Mouse (Mus musculus) embryonic facial prominence, embryonic 12.5 days (tissue): ENCODE data around the gene Srd5a2. TPM values are rescaled to one million over a fixed set of nuclear protein-coding genes. Genes with fewer than 3 reads are reported as not detected.

Experiments used
- ATAC-seq: fragments of 200-750 bp; cut with Nextera tagmentation; 2 replicates; pipeline ENCODE4 v1.8.0; 2017; ENCODE audit not compliant: insufficient number of reproducible peaks, insufficient read depth, low FRiP score, low TSS enrichment
- H3K27ac ChIP-seq: fragments of 300-500 bp; sonication (generic); 2 replicates; pipeline ENCODE4 v1.5.1; 2016; ENCODE audit warnings: mild to moderate bottlenecking
- H3K27me3 ChIP-seq: fragments of 300-500 bp; sonication (generic); 2 replicates; pipeline ENCODE4 v1.6.1; 2016; ENCODE audit warnings: mild to moderate bottlenecking, moderate library complexity
- H3K36me3 ChIP-seq: fragments of 300-500 bp; sonication (generic); 2 replicates; pipeline ENCODE4 v1.6.1; 2016; ENCODE audit warnings: mild to moderate bottlenecking
- H3K4me1 ChIP-seq: fragments of 300-500 bp; sonication (generic); 2 replicates; pipeline ENCODE4 v1.6.1; 2016
- H3K4me2 ChIP-seq: fragments of 300-500 bp; sonication (generic); replicated peaks from 2 replicates; pipeline ENCODE4 v1.6.1; 2016; ENCODE audit warnings: mild to moderate bottlenecking, moderate library complexity
- H3K4me3 ChIP-seq: fragments of 300-500 bp; sonication (generic); 2 replicates; pipeline ENCODE4 v1.5.1; 2016; ENCODE audit warnings: mild to moderate bottlenecking
- H3K9ac ChIP-seq: fragments of 300-500 bp; sonication (generic); 2 replicates; pipeline ENCODE4 v1.6.1; 2016; ENCODE audit warnings: mild to moderate bottlenecking, moderate library complexity
- H3K9me3 ChIP-seq: fragments of 300-500 bp; sonication (generic); 2 replicates; pipeline ENCODE4 v1.6.1; 2016; ENCODE audit warnings: mild to moderate bottlenecking, moderate library complexity
- WGBS: fragments of 180-500 bp; shearing (Covaris S2); methylation state at CpG from one replicate; pipeline ENCODE4 v1.1.7; 2016; 5-methylcytosine and 5-hydroxymethylcytosine counted together
- polyA plus RNA-seq: library from polyadenylated mRNA; unstranded; fragments of >200 nt; fragmentation: Nextera tagmentation; extraction: Ambion mirVana; gene quantifications from 2 replicates; pipeline ENCODE4 v1.2.1, GENCODE M21; 2016

Srd5a2 gene
- polyA plus RNA-seq, 1 experiment from 2014 or later, result 0.23 TPM

GRCm38 (mm10) chr17:73982871-73983270, 64.8 kb downstream of the Srd5a2 start:
- H3K36me3 ChIP-seq, result no peaks in the 10 kb centered on the region
- no peak for ATAC-seq
- no peaks in the 10 kb centered on the region for H3K27me3 ChIP-seq

DNA sequence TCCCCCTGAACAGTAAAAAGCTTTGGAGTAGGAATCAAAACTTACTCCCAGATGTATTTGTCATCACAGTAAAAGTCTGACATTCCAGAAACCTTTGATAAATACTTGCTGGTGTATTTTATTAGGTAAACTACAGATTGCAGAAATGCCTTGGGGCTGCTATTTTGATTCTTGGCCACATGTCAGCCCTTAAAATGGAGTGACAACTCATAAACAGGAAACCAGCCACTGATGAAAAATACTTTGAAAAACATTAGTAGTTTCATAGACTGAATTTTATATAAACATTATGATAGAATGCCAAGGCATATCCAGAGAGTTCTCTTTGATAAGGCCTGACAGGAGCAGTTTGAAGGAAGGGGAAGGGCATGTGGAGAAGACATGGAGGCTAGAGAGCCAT, 71.7 kb downstream of the Srd5a2 start:
- Histone ChIP-seq H3K4me2 (no peak overlapping the region), H3K4me3 (no peak overlapping the region), H3K27me3 (no peaks in the 10 kb centered on the region), H3K9ac (no peak overlapping the region), H3K9me3 (no peaks in the 10 kb centered on the region), H3K27ac (no peak overlapping the region), H3K36me3 (no peaks in the 10 kb centered on the region), H3K4me1 (no peaks in the 10 kb centered on the region)
- no peak for ATAC-seq

More at GRCm38 (mm10) chr17:73982871-73983270, 64.8 kb downstream of the Srd5a2 start:
- H3K4me3 ChIP-seq, result no peak overlapping the region
- no peak overlapping the region for H3K9ac ChIP-seq
- no peak overlapping the region for H3K27ac ChIP-seq
- no peaks in the 10 kb centered on the region for H3K9me3 ChIP-seq
- no peak overlapping the region for H3K4me2 ChIP-seq
- H3K4me1 ChIP-seq, result peaks cover 7% of the 10 kb centered on the region; the same call in 1 of the 2 replicates
- 82% methylated on average over 1 of the region's 1 CpGs for WGBS

DNA sequence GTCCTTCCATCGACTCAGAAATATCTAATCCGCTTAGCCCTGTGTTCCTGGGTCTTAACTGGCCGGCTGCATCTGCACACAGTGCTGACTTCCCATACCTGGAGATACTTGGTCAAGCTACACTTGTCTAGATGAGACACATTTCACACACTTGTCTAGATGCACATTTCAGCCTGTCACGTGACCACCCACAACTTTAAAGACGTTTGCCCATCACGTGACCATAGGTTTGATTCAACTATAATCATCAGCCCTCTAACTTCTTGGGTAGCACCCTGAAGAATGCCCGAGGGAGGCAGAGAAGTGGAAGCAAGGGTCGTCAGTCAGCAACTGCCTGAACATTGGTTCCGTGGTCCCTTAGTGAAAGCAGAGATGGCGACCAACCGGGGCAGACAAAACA, 75.1 kb downstream of the Srd5a2 start:
- Histone ChIP-seq H3K27ac (no peak overlapping the region), H3K4me2 (no peak overlapping the region), H3K4me3 (no peak overlapping the region), H3K27me3 (no peaks in the 10 kb centered on the region), H3K4me1 (no peaks in the 10 kb centered on the region), H3K36me3 (no peaks in the 10 kb centered on the region), H3K9ac (no peak overlapping the region), H3K9me3 (no peaks in the 10 kb centered on the region)
- 87% methylated on average over 11 of the region's 11 CpGs for WGBS
- no peak for ATAC-seq

DNA sequence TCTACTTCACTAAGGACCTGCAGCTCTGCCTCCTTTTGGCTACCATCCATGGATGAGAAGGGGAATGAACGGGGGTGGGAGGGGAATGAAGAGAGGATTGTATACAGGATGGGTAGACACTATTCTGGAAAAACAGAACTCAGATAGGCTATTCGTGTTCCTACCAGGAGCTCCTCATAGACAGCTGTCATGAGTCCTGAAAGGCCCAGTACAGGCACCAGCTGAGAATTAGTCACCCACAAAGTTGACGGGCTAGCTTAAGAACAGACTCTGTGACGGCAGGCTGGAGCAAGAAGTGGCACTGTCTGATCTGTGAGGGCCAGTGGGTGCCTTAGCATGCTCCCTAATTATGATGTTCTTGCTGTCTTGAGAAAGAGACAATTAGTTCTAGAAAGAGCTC, 76.4 kb downstream of the Srd5a2 start:
- Histone ChIP-seq H3K27ac (no peak overlapping the region), H3K9ac (no peak overlapping the region), H3K9me3 (no peaks in the 10 kb centered on the region), H3K4me3 (no peak overlapping the region), H3K4me2 (no peak overlapping the region), H3K4me1 (no peaks in the 10 kb centered on the region), H3K27me3 (no peaks in the 10 kb centered on the region), H3K36me3 (no peaks in the 10 kb centered on the region)
- WGBS, result 77% methylated on average over 4 of the region's 4 CpGs
- ATAC-seq, result no peak

- no peaks in the 10 kb centered on the region for H3K36me3 ChIP-seq
- H3K4me2 ChIP-seq, result no peak overlapping the region
- H3K27me3 ChIP-seq, result no peaks in the 10 kb centered on the region
- H3K9me3 ChIP-seq, result no peaks in the 10 kb centered on the region
- H3K4me1 ChIP-seq, result no peaks in the 10 kb centered on the region
- 64% methylated on average over 3 of the region's 3 CpGs for WGBS
- H3K27ac ChIP-seq, result no peak overlapping the region
- H3K9ac ChIP-seq, result no peak overlapping the region
- no peak overlapping the region for H3K4me3 ChIP-seq
- no peak for ATAC-seq
Measured at GRCm38 (mm10) chr17:73970361-73971027, 77.2 kb downstream of the Srd5a2 start.

Other genes starting within 250 kb of the Srd5a2 start
- 4.8 and 6.3 TPM in 2 replicates for gene Ehd3, start 243.8 kb downstream of the Srd5a2 start, polyA plus RNA-seq
- 0.69 and 0.70 TPM in 2 replicates for gene Xdh, start 97.7 kb downstream of the Srd5a2 start, polyA plus RNA-seq
- gene Memo1, start 247.6 kb upstream of the Srd5a2 start, polyA plus RNA-seq, result 77.9 and 83.7 TPM in 2 replicates